Mouse (Mus musculus): ENCODE results near the gene S1pr1.

Gene S1pr1

DNA sequence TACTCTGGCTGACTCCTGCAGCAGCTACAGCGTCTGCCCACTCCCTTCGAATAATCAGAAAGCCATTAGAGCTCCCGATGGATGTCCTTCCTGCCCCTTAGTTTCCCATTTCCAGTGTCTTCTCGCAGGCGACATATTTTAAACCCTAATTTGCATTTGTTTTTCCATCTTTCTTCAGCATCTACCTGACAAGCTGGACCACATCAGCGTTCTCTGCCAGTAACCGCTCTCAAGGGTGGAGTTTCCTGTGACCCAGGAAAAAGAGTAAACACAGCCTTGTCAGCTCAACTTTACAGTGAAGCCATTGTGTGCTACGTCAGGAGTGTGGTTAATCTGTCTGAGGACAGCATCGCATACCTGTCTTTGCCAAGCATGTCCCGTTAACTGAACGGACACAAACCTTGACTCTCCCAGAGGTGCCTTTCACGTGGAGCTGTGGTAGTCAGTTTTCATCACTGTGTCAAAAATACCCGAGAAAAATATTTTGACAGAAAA lies 41.2 kb downstream of the S1pr1 start:
- no peak for DNase-seq (ENCODE audit: low read depth)

DNA sequence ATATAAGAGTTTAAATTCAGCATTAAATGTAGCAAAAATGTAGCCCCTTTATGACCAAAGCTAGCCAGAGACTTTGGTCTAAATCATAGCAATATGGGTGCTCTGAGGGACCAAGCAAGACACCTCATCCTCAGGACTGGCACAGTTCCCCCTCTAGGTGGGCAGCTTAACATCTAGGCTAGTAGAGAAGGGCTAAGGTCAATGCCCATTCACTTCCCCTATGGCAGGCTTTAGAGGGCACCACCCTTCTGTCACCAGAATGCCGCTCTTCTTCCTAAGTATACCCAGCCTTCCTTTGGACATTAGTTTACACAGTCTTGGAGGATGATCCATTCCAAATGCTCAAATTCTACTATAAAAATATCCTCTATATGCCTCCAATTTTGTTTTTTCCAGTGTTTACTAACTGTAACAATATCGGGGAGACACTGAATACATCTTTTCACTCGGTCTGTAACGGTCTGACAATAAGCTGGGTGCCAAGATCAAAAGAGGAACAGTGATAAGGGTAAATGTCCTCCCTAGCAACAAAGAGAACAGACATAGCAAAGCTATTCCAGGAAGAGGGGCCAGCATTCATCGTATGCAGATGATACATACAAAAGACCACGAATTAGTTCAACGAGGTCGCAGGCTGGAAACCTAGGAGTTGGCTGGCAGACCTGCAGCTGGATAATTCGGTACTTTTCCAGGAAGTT lies 41.8 kb downstream of the S1pr1 start:
- peak; percentile 27 for DNase-seq (ENCODE audit: low read depth)

DNA sequence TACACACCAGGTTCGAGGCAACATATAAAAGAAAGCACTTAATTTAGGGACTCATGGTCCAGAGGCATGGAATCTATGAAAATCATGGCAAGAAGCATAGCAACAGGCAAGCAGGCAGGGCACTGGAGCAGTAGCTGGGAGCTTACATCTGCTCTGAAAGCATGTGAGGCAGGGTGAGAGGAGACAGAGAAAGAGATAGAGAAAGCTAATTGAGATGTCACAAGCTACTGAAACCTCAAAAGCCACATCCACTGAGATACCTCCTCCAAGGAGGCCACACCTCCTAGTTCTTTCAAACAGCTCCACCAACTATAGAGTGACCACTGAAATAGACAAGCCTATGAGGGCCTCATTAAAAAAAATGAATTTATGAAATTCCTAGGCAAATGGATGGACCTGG lies 45.6 kb downstream of the S1pr1 start:
- no peak for DNase-seq (ENCODE audit: low read depth)

DNA sequence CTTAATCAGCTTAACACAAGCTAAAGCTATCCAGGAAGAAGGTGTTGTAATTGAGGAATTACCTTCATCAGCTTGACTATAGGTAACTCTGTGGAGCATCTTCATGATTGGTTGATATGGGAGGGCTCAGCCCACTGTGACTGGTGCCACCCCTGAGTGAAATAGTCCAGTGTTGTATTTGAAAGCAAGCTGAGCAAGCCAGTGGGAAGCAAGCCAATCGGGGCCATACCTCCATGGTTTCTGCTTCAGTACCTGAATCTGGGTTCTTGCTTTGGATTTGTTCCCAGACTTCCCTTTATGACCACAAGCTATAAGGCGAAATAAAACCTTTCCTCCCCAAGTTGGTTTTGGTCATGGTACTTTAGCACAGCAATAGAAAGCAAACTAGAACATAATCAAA lies 47.7 kb downstream of the S1pr1 start:
- no peak for DNase-seq (ENCODE audit: low read depth)

DNA sequence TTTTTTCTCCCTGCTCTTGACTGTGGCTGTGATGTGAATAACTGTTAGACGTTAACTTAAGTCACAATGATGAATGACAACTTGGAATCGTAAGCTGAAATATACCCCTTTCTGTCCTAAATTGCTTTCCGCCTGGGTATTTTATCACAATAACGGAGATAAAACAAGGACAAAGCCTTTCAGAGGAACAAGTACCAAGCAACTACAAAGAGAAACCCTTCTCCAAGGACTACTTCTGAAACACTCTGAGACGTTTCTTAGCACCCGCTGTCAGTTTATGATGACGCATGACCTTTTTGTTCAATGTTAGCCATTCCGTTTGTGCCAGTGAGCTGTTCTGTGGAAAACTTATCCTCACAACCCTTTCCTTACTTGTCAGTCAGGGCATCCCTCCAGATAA lies 48.3 kb downstream of the S1pr1 start:
- no peak for DNase-seq (ENCODE audit: low read depth)

DNA sequence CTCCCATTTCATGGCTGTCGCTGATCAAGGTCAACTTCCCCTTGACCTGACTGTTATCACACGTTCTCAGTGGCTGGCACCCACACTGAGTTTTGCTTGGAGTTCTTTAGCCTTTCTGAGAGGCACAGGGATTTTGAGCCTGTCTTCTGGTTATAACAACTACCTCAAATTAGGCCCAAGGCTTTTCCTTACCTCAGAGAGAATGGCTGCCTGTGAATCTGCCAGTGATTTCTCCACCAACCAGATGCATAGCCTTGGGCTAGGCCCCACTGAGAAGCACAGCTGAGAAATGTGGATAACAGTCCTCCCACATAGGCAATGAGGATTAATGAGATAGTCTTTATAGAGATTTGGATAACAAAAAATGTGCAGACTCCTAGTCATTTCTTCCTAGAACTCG lies 50.4 kb downstream of the S1pr1 start:
- DNase-seq (ENCODE audit: low read depth), result no peak

DNA sequence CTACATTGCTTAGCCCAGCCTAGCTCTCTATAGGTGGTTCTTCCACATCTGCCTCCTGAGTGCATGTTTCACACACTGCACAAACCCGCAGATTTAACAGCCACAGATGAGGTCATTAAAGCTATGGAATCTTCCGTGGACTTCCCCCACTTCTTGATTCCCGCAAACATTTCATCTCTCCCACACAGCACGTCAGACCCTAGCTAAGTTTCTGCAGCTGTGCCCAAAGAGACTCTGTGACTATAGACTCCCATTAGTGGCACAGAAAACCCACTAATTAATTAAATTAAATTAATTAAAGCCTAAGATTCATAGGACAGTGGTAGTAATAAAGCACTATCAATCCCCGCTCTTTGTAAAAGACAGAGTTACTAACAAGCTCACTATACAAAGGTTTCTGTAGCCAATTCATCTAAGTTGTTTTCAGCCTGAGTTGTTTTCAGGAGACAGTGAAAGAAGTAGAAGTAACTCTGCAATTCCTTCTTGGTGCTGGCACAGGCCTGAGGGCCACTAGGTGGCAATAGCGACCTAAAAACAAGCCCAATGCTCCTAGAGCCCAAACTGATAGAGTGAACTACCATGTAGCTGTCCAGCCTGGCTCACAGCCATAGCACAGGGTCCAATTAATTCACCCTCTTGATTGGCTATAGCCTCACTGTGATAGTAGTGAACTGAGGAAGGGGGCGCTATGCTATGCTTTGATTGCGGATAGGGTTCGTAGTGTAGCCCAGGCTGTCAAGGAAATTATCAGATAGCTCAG lies 54.0 kb downstream of the S1pr1 start:
- no peak for DNase-seq (ENCODE audit: low read depth)
